Mouse (Mus musculus) embryonic facial prominence, embryonic 13.5 days (tissue): ENCODE measurements around the gene Wnk2. TPM values are rescaled to one million over a fixed set of nuclear protein-coding genes. Genes with fewer than 3 reads are reported as not detected.

ENCODE experiments used
- ATAC-seq: fragments of 200-750 bp; cut with Nextera tagmentation; 2 replicates; pipeline ENCODE4 v1.8.0; 2017; ENCODE audit warnings: low read depth; ENCODE audit not compliant: insufficient number of reproducible peaks, insufficient read depth, low FRiP score, low TSS enrichment
- H3K27ac ChIP-seq: fragments of 300-500 bp; sonication (generic); 2 replicates; pipeline ENCODE4 v1.5.1; 2015; ENCODE audit warnings: moderate library complexity, mild to moderate bottlenecking, inconsistent platforms
- H3K27me3 ChIP-seq: fragments of 300-500 bp; sonication (generic); 2 replicates; pipeline ENCODE4 v1.6.1; 2015; ENCODE audit warnings: mild to moderate bottlenecking, inconsistent platforms
- H3K36me3 ChIP-seq: fragments of 300-500 bp; sonication (generic); 2 replicates; pipeline ENCODE4 v1.6.1; 2015; ENCODE audit warnings: mild to moderate bottlenecking, inconsistent platforms
- H3K4me1 ChIP-seq: fragments of 300-500 bp; sonication (generic); 2 replicates; pipeline ENCODE4 v1.6.1; 2015; ENCODE audit warnings: inconsistent platforms
- H3K4me2 ChIP-seq: fragments of 300-500 bp; sonication (generic); 2 replicates; pipeline ENCODE4 v1.6.1; 2015; ENCODE audit warnings: moderate library complexity, mild to moderate bottlenecking, inconsistent platforms
- H3K4me3 ChIP-seq: fragments of 300-500 bp; sonication (generic); 2 replicates; pipeline ENCODE4 v1.5.1; 2015; ENCODE audit warnings: mild to moderate bottlenecking, inconsistent platforms
- H3K9ac ChIP-seq: fragments of 300-500 bp; sonication (generic); 2 replicates; pipeline ENCODE4 v1.6.1; 2015; ENCODE audit warnings: mild to moderate bottlenecking, inconsistent platforms
- H3K9me3 ChIP-seq: fragments of 300-500 bp; sonication (generic); 2 replicates; pipeline ENCODE4 v1.6.1; 2016; ENCODE audit warnings: inconsistent platforms
- WGBS: fragments of 180-500 bp; shearing (Covaris S2); methylation state at CpG from one replicate; pipeline ENCODE4 v1.1.7; 2015; ENCODE audit warnings: mixed read lengths; 5-methylcytosine and 5-hydroxymethylcytosine counted together
- polyA plus RNA-seq: library from polyadenylated mRNA; unstranded; fragments of >200 nt; fragmentation: Nextera tagmentation; extraction: Ambion mirVana; gene quantifications from 2 replicates; pipeline ENCODE4 v1.2.1, GENCODE M21; 2015

Gene Wnk2
- polyA plus RNA-seq, 1 experiment from 2014 or later, result 2.5 TPM

DNA sequence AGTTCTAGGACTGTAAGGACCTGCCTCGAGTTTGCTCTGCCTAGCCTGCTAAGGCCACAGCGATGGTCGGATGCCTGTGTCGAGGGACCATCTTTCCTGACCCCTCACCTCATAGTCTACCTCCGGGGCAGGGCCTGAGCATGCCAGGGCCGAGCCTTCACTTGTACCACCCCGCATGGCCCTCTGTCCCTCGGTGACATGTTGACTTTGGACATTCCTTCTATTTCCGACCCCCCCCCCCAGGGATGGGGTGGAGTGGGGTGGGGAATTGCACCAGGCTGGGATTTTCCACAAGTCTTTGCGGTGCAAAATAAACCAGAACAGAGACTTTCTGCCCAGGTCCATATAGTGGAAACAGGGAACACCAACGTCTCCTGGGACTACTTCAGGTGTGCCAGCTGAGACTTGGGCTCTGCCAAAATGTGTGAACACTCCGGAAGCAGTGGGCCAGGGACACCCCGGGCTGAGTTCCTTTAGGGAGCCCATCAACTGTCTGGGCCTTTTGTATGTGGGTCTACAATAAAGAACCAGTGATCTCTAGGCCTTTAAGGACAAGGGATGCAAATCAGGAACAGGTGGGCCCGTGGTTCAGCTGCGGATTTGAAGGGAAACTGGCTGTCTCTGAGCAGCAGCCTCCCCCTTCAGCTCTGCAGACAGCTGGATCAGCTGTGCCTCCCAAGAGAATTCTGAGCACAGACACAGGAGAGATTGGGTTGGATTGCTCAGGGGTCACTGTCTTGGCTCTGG, 40.6 kb upstream of the Wnk2 start:
- no peak for ATAC-seq
- Histone ChIP-seq H3K4me2 (peak overlapping the region; percentile 99), H3K27ac (no peak overlapping the region; the same call in 1 of the 2 replicates), H3K4me3 (peak overlapping the region; percentile 70), H3K9ac (peak overlapping the region; percentile 76), H3K27me3 (no peaks in the 10 kb centered on the region), H3K9me3 (no peaks in the 10 kb centered on the region), H3K4me1 (peaks cover 42% of the 10 kb centered on the region), H3K36me3 (no peaks in the 10 kb centered on the region)
- 15% methylated on average over 15 of the region's 15 CpGs for WGBS

DNA sequence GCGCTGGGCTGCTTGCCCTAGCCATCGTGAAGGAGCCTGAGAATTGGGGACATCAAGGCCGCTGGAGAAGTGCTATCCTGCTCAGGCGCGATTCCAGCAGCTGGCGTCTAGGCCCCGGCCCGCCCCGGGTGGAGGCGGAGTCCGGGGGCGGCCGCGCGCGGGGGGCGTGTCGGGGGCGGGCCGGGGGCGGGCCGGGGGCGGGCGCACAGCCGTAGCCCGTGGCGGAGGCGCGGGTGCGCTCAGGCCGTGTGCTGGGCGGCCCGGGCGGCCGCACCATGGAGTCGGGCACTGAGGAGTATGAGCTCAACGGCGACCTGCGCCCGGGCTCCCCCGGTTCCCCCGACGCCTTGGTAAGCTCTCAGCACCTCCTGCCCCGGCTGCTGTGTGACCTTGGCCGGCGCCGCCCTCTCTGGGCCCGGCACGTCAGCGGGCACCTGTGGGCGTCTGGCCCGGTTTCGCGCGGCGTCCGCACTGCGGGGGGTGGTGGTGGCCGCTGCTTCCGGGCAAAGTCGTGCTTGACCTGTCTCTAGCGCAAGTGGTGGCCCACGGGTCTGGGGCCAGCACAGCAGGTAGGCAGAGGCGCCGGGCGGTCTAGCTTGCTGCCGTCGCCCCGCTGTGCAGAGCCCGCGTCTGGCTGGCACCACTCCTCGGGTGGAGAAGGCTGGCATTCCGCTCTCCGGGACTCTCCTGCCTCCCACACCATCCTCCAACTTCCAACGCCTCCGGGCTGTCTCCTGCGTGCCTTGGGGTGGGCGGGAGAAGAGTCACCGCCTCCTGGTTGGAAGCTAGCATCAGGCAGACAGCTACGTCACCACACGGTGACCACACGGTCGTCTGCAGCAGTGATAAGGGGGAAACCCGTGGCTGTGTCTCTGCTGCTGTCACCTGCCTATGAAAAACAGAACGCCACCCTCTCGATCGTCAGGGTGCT, 39.7 kb upstream of the Wnk2 start, which contains the start of gene Ninj1:
Gene Ninj1, plus strand, starts transcription at position 198 of the 931 bp plus-strand sequence.
- peak within 1 kb of the TSS; percentile 76 for H3K9ac ChIP-seq
- peak within 1 kb of the TSS; percentile 99 for H3K4me2 ChIP-seq
- peak; percentile 91 for ATAC-seq
- H3K4me3 ChIP-seq, result peak within 1 kb of the TSS; percentile 70
- peaks cover 47% of the 10 kb centered on the region for H3K4me1 ChIP-seq
- under 1% methylated on average over 69 of the region's 87 CpGs for WGBS
- no peaks in the 10 kb centered on the region for H3K36me3 ChIP-seq
- no peaks in the 10 kb centered on the region for H3K27me3 ChIP-seq
- peak within 1 kb of the TSS; percentile 60 for H3K27ac ChIP-seq
- no peaks in the 10 kb centered on the region for H3K9me3 ChIP-seq

DNA sequence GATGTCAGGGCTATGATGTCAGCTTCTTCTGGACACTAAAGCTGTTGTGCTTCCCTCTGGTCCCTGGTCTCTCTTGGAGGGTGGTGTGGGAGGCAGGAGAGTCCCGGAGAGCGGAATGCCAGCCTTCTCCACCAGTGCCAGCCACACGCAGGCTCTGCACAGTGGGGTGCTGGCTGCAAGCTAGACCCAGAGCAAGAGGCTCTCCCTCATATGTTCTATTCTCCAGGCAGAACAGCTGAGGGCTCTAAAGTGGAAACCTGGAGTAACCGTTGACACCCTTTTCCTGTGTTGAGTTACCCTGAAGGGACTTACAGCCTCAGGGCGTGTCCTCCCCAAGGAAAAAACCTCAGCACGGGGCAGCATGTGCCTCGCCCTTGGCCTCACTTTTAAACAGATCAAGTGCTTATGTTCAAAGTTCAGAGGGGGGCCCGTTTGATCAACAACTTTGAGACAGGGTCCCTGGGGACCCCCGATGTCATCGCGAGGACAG, 39.0 kb upstream of the Wnk2 start:
- no peaks in the 10 kb centered on the region for H3K27me3 ChIP-seq
- 20% methylated on average over 11 of the region's 11 CpGs for WGBS
- no peaks in the 10 kb centered on the region for H3K9me3 ChIP-seq
- no peaks in the 10 kb centered on the region for H3K36me3 ChIP-seq
- H3K4me1 ChIP-seq, result peaks cover 41% of the 10 kb centered on the region
- H3K27ac ChIP-seq, result peak overlapping the region; percentile 60
- H3K9ac ChIP-seq, result peak overlapping the region; percentile 76
- ATAC-seq, result 0 out of 2 replicates have a peak, but pooled peaks have one; percentile 2
- H3K4me3 ChIP-seq, result peak overlapping the region; percentile 70
- H3K4me2 ChIP-seq, result peak overlapping the region; percentile 99

DNA sequence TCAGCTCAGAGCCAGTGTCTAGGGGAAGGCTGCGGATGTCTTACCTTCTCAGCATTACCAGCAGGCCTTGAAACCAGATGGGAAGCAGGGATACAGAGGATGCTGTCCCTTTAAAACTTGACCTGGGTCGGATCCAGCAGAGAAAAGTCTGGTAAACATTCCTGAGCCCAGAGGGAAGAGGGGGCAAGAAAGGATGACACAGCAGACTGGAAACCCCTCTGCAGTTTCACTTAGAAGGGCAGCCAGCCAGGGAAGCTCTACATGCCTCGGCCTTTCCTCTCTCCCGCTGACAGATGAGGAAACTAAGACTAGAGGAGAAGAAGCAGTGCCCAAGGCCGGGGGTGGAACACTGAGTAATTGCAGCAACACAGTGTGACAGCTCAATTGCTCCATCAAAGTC, 35.8 kb upstream of the Wnk2 start:
- no peak overlapping the region for H3K4me3 ChIP-seq
- WGBS, result 40% methylated on average over 5 of the region's 5 CpGs
- no peak overlapping the region for H3K4me2 ChIP-seq
- H3K9me3 ChIP-seq, result no peaks in the 10 kb centered on the region
- peak overlapping the region; percentile 0; the same call in 1 of the 2 replicates for H3K27ac ChIP-seq
- no peak overlapping the region for H3K9ac ChIP-seq
- H3K36me3 ChIP-seq, result no peaks in the 10 kb centered on the region
- H3K27me3 ChIP-seq, result no peaks in the 10 kb centered on the region
- peaks cover 32% of the 10 kb centered on the region for H3K4me1 ChIP-seq
- ATAC-seq, result no peak

DNA sequence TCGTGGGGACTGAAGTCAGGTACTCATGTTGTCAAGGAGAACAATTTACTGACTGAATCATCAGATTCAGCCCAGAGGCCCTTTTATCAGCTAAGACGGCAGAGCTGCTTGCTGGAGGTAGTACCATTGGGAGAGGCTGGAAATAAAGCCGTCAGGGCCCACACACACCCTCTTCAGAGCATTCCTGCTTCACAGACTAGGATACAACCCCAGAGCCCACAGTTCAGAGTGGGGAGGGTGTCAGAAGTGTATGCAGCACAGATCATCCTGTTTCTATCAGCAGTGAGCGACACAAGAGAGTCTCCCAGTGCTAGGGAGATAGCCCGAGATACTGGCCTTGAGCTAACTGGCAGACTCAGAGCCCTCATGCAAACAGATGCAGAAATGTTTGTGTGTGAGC, 35.3 kb upstream of the Wnk2 start:
- no peak overlapping the region for H3K9ac ChIP-seq
- WGBS, result 54% methylated on average over 5 of the region's 5 CpGs
- no peaks in the 10 kb centered on the region for H3K36me3 ChIP-seq
- H3K4me3 ChIP-seq, result no peak overlapping the region
- H3K4me1 ChIP-seq, result peaks cover 32% of the 10 kb centered on the region
- no peak overlapping the region for H3K4me2 ChIP-seq
- H3K27ac ChIP-seq, result no peak overlapping the region; the same call in 1 of the 2 replicates
- no peaks in the 10 kb centered on the region for H3K9me3 ChIP-seq
- no peaks in the 10 kb centered on the region for H3K27me3 ChIP-seq
- ATAC-seq, result no peak

DNA sequence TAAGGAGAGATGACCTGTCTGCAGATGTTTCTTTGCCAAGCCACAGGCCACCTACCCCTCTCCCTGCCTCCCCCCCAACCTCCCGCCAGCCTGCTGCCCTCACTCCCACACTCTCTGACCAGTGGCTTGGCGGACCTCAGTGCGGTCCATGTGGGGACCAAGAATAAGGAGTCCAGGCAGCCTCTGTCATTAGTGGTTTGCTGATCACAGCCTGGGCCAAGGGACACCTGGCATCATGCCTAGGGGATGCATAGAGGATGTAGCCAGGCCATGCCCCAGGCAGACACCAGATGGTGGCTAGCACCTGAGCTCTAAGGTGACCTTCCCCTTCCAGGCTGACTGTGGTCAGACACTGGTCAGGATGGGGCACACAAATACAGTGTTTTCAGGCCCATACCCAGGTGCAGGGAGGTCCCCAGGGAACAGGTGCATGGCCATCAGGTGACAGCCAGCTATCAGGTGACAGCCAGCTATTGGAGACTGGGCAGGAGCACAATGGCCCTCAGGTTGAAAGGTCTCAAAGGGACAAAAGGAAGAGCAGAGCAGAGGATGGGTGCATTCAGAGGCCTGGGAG, 33.7 kb upstream of the Wnk2 start:
- Histone ChIP-seq H3K4me3 (no peak overlapping the region), H3K27me3 (no peaks in the 10 kb centered on the region), H3K36me3 (no peaks in the 10 kb centered on the region), H3K9ac (no peak overlapping the region), H3K4me2 (no peak overlapping the region), H3K4me1 (peaks cover 21% of the 10 kb centered on the region), H3K9me3 (no peaks in the 10 kb centered on the region), H3K27ac (no peak overlapping the region)
- no peak for ATAC-seq
- 83% methylated on average over 3 of the region's 3 CpGs for WGBS

DNA sequence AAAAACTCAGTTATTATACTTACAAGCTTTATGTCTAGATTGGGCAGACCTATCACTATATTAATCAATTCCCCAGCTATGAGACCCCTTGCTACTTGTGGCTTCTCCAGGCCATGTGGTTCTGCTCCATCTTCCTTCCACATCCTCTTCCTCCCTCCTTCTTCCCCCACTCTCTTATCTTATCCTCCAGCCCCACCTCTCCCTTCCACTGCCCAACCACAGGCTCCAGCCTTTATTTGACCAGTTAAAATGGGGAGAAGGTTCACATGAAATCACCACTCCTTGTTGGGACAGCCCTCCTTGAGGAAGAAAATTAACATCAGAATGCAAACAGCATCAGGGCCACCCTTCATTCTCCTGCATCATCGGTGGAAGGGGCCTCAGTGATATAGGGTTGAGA, 32.9 kb upstream of the Wnk2 start:
- Histone ChIP-seq H3K36me3 (no peaks in the 10 kb centered on the region), H3K4me3 (no peak overlapping the region), H3K27me3 (no peaks in the 10 kb centered on the region), H3K27ac (no peak overlapping the region), H3K4me1 (peaks cover 21% of the 10 kb centered on the region), H3K9ac (no peak overlapping the region), H3K9me3 (no peaks in the 10 kb centered on the region), H3K4me2 (no peak overlapping the region)
- ATAC-seq, result no peak
- WGBS, result 57% methylated on average over 1 of the region's 1 CpGs

DNA sequence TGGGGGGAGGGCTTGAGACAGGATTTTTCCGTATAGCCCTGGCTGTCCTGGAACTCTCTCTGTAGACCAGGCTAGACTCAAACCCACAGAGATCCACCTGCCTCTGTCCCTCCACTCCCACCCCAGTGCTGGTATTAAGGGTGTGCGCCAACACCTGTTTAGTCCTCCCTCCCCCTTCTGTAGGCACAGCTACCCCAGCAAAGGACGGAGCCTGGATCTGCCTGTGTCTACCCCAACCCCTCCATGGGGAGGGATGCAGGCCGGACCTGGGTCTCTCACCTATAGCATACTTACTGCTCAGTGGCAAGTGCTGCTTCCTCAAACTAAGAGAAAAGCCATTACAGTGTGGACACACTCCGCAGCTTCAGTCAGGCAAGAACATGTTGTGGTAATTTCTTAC, 32.5 kb upstream of the Wnk2 start:
- Histone ChIP-seq H3K4me3 (no peak overlapping the region), H3K27ac (no peak overlapping the region), H3K4me1 (peaks cover 25% of the 10 kb centered on the region), H3K4me2 (no peak overlapping the region), H3K9me3 (no peaks in the 10 kb centered on the region), H3K27me3 (no peaks in the 10 kb centered on the region), H3K36me3 (no peaks in the 10 kb centered on the region), H3K9ac (no peak overlapping the region)
- 84% methylated on average over 5 of the region's 5 CpGs for WGBS
- ATAC-seq, result no peak

DNA sequence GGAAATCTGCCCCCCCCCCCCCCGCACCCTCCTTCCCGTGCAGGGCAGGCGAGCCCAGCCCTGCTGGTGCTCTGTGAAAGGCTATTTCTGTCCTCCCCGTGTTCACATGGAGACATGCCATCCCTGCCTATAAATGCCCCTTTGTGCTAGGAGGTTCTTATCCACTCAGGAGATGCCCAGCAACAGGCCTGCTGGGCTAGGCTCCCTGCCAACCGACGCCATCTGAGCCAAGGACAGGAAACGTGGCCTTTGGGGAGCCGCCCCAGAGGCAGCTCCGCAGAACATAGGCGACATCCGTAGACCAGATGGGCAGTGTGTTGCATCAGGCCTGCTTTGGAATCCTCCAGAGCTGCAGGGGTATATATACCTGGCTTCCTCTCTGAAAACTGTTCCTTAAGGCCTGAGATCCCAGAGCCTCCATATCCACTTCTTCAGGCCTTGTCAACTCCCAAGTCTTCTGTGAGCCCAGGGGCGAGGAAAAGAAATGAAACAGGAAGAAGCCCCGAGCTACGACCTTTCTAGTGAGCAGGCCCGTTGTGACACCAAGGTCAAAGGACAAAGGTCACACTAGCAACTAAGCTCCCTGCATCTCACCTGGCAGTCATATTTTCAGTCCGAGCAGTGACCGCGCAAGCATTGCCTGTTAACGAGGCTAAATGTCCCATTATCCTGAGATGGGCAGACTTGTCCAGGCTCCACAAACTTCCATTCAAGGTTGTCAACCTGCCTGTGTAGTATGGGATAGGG, 31.2 kb upstream of the Wnk2 start:
- H3K36me3 ChIP-seq, result no peaks in the 10 kb centered on the region
- no peaks in the 10 kb centered on the region for H3K27me3 ChIP-seq
- H3K9me3 ChIP-seq, result no peaks in the 10 kb centered on the region
- H3K4me3 ChIP-seq, result no peak overlapping the region
- no peak overlapping the region for H3K4me2 ChIP-seq
- peak; percentile 62; the same call in 1 of the 2 replicates for ATAC-seq
- peaks cover 25% of the 10 kb centered on the region for H3K4me1 ChIP-seq
- H3K9ac ChIP-seq, result no peak overlapping the region
- H3K27ac ChIP-seq, result peak overlapping the region; percentile 62
- WGBS, result 55% methylated on average over 19 of the region's 19 CpGs

DNA sequence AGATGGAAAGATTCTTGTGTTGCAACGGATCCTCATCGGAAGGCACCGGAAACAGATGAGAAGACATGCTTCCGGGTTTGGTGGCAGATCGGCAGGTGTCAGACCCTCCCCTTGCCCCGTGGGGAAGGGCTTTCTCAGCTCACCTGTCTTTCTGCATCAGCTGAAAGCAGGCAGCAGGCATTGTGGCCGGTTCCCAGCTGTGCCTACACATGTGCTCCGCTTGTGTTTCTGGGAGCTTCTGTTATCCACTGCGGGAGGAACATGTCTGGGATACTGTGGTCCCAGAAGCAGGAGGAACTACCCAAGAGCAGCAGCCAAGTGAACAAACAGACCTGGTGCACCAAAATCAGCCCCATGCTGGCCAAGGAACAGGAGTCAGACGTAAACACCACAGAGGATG, 27.7 kb upstream of the Wnk2 start:
- H3K27ac ChIP-seq, result no peak overlapping the region
- H3K9me3 ChIP-seq, result no peaks in the 10 kb centered on the region
- peaks cover 17% of the 10 kb centered on the region for H3K4me1 ChIP-seq
- 74% methylated on average over 10 of the region's 10 CpGs for WGBS
- no peak overlapping the region for H3K4me2 ChIP-seq
- no peak for ATAC-seq
- H3K4me3 ChIP-seq, result no peak overlapping the region
- no peaks in the 10 kb centered on the region for H3K27me3 ChIP-seq
- H3K36me3 ChIP-seq, result no peaks in the 10 kb centered on the region
- 0 out of 2 replicates have a peak overlapping the region, but pooled peaks have one; percentile 2 for H3K9ac ChIP-seq
